Comparison of ENCODE assay signal across 30 mouse cellular contexts in the genomic region with DNA sequence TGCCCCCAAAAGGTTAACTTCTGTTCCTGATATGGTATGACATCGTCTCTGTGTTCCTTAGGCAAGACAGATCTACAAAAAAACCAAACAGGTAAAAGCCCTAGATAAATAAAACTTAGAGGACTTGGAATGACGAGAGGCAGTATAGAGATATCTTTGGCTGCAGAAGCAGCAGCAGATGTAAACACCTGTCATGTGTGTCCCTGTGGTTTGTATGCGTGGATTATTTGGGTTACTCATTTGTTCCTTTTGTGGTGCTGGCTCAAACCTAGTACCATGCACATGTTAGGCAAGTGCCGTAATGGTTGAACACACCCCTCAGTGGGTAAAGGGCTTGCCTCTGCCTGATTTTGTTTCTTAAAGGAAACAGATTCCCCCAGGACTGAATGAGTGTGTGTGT.
"Had no signal": no experiment of that assay in that cellular context is flagged by ENCODE, and none has a peak within 500 bp of the region (broad histone marks: within the 10 kb centered on the region; RNA-seq: fewer than 3 reads in every experiment).

No protein-coding gene starts in this region.

- H3K4me2 ChIP-seq: limb, embryonic 12.5 days; limb, embryonic 13.5 days; limb, embryonic 15.5 days; liver, embryonic 11.5 days; liver, embryonic 12.5 days; liver, embryonic 13.5 days; liver, embryonic 15.5 days; lung, embryonic 14.5 days; lung, embryonic 15.5 days; midbrain, embryonic 11.5 days; midbrain, embryonic 12.5 days; midbrain, embryonic 13.5 days; midbrain, embryonic 15.5 days had no signal

- H3K9ac ChIP-seq: limb, embryonic 12.5 days; limb, embryonic 13.5 days; limb, embryonic 15.5 days; liver, embryonic 12.5 days; liver, embryonic 13.5 days; liver, embryonic 14.5 days; liver, embryonic 15.5 days; liver, postnatal 0 days; lung, embryonic 14.5 days; lung, embryonic 15.5 days; midbrain, embryonic 12.5 days; midbrain, embryonic 13.5 days; midbrain, embryonic 15.5 days had no signal

- H3K4me3 ChIP-seq: limb, embryonic 10.5 days; limb, embryonic 12.5 days; limb, embryonic 13.5 days; limb, embryonic 15.5 days; liver, embryonic 12.5 days; liver, embryonic 13.5 days; liver, embryonic 15.5 days; lung, embryonic 15.5 days; megakaryocyte, embryonic 14.5 days; midbrain, embryonic 10.5 days; midbrain, embryonic 12.5 days; midbrain, embryonic 13.5 days; midbrain, embryonic 15.5 days had no signal

- H3K4me1 ChIP-seq: limb, embryonic 10.5 days; limb, embryonic 12.5 days; limb, embryonic 13.5 days; limb, embryonic 15.5 days; liver, embryonic 12.5 days; liver, embryonic 13.5 days; liver, embryonic 15.5 days; lung, embryonic 15.5 days; megakaryocyte, embryonic 14.5 days; midbrain, embryonic 10.5 days; midbrain, embryonic 12.5 days; midbrain, embryonic 13.5 days; midbrain, embryonic 15.5 days had no signal

- H3K27me3 ChIP-seq: limb, embryonic 12.5 days; limb, embryonic 13.5 days; limb, embryonic 15.5 days; liver, embryonic 12.5 days; liver, embryonic 13.5 days; liver, embryonic 15.5 days; lung, embryonic 15.5 days; megakaryocyte, embryonic 14.5 days; midbrain, embryonic 12.5 days; midbrain, embryonic 13.5 days; midbrain, embryonic 15.5 days had no signal

- H3K27ac ChIP-seq: limb, embryonic 10.5 days; limb, embryonic 12.5 days; limb, embryonic 13.5 days; limb, embryonic 15.5 days; liver, embryonic 12.5 days; liver, embryonic 13.5 days; liver, embryonic 14.5 days; liver, embryonic 15.5 days; lung, embryonic 15.5 days; macrophage; midbrain, embryonic 10.5 days; midbrain, embryonic 12.5 days; midbrain, embryonic 13.5 days; midbrain, embryonic 15.5 days had no signal

- DNase-seq: left cerebral cortex, postnatal 4 days; liver; liver, embryonic 13.5 days; liver, postnatal 0 days; lung, adult 18-20 months; lung, adult 2 months; lung, embryonic 14.5 days; lung, postnatal 10 days; lung, postnatal 14 days; lung, postnatal 36 days; lung, postnatal 4 days; midbrain, embryonic 14.5 days had no signal

- H3K9me3 ChIP-seq: limb, embryonic 10.5 days; limb, embryonic 12.5 days; limb, embryonic 13.5 days; limb, embryonic 15.5 days; liver, embryonic 12.5 days; liver, embryonic 13.5 days; liver, embryonic 15.5 days; lung, embryonic 15.5 days; megakaryocyte, embryonic 14.5 days; midbrain, embryonic 10.5 days; midbrain, embryonic 12.5 days; midbrain, embryonic 13.5 days; midbrain, embryonic 15.5 days had no signal

- ATAC-seq: liver, embryonic 12.5 days; liver, postnatal 0 days; lung, postnatal 0 days; midbrain, embryonic 13.5 days; midbrain, embryonic 15.5 days; midbrain, embryonic 16.5 days had no signal
